Mouse (Mus musculus): Measurements from ENCODE around the gene Kcnj14. TPM values are rescaled to one million over a fixed set of nuclear protein-coding genes. Genes with fewer than 3 reads are reported as not detected.
A peak's percentile ranks its signal among the peaks of the same experiment; 100 is the strongest.

Gene Kcnj14
- polyA plus RNA-seq, 1 experiment from 2014 or later, result 0.32 TPM

DNA sequence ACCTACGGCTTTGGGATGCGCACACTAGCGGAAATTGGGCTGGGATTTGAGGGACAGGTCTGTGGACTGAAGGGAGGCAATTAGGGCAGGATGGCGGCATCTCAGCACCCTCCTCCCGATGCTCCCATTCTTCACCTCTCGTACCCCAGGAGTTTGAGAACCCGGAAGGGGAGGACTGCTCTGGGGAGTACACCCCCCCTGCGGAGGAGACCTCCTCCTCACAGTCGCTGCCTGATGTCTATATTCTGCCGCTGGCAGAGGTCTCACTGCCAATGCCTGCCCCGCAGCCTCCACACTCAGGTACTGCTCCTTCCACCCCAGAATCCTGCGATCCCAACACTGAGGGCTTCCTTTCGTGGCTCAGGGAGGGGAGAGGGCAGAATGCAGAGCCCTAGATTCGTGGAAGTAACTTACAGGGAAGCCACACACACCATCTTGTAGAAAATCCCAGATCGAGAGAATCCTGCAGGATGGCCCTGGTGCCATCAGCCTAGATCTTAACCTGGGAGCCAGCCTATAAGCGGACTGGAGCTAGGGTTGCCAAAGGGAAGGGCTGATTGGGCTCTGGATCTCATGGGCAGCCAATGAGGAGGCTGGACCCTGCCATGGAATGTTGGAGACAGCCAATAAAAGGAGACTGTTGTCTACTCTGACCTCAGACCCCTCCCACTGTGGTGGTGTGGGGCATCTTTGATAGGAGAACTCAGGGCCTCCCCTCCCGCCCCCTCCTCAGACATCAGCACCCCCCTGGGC lies 37.7 kb downstream of the Kcnj14 start:
- Histone ChIP-seq H3K4me1 (ENCODE audit: insufficient read depth) (peaks cover 11% of the 10 kb centered on the region; the same call in 1 of the 2 replicates), H3K4me2 (ENCODE audit: low read depth, low read length) (no peak overlapping the region), H3K36me3 (replicated peaks; ENCODE audit: insufficient read depth, low read length) (no peaks in the 10 kb centered on the region), H3K9ac (replicated peaks) (no peak overlapping the region), H3K9me3 (ENCODE audit: low read length) (no peaks in the 10 kb centered on the region), H3K4me3 (ENCODE audit: low read depth, low read length) (no peak overlapping the region), H3K27ac (ENCODE audit: low read depth) (no peak overlapping the region), H3K27me3 (ENCODE audit: insufficient read depth, low read length) (peaks cover 54% of the 10 kb centered on the region)
- ATAC-seq (0 out of 2 replicates have a peak, but pooled peaks have one; percentile 11), DNase-seq (no peak)
- WGBS (ENCODE audit: insufficient replicate concordance), result 9% methylated on average over 16 of the region's 17 CpGs
- TF ChIP-seq EP300 (IDR thresholded peaks at IDR 0.05; ENCODE audit: low read depth), result no peak
- TF ChIP-seq CTCF (IDR thresholded peaks at IDR 0.05; ENCODE audit: low read depth), result no peak

DNA sequence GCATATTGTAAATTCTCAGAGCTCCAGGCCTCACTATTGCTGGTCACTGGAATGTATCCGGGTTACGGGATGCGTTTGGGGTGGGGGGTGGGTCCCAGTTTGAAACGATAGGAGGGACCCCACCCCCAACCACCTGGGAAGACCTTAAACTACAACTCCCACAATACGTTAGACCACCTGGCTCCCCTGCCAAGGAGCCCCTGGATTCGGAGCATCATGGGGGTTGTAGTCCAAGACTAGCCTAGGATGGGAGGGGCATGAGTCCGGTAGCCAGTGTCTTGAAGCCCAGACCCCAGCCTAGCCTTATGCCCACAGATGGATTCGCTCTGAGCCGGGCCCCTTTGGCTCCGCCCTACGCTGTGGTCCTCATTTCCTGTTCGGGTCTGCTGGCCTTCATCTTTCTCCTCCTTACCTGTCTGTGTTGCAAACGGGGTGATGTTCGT lies 38.4 kb downstream of the Kcnj14 start:
- H3K27me3 ChIP-seq (ENCODE audit: insufficient read depth, low read length), result peaks cover 54% of the 10 kb centered on the region
- H3K4me1 ChIP-seq (ENCODE audit: insufficient read depth), result peaks cover 11% of the 10 kb centered on the region; the same call in 1 of the 2 replicates
- DNase-seq (no peak), ATAC-seq (no peak)
- no peaks in the 10 kb centered on the region for H3K36me3 ChIP-seq (replicated peaks; ENCODE audit: insufficient read depth, low read length)
- no peak overlapping the region for H3K4me2 ChIP-seq (ENCODE audit: low read depth, low read length)
- H3K27ac ChIP-seq (ENCODE audit: low read depth), result no peak overlapping the region
- H3K9me3 ChIP-seq (ENCODE audit: low read length), result no peaks in the 10 kb centered on the region
- no peak overlapping the region for H3K4me3 ChIP-seq (ENCODE audit: low read depth, low read length)
- 3% methylated on average over 14 of the region's 14 CpGs for WGBS (ENCODE audit: insufficient replicate concordance)
- TF ChIP-seq EP300 (IDR thresholded peaks at IDR 0.05; ENCODE audit: low read depth) (no peak), CTCF (IDR thresholded peaks at IDR 0.05; ENCODE audit: low read depth) (no peak)
- no peak overlapping the region for H3K9ac ChIP-seq (replicated peaks)

- Histone ChIP-seq H3K36me3 (replicated peaks; ENCODE audit: insufficient read depth, low read length) (no peaks in the 10 kb centered on the region), H3K4me2 (ENCODE audit: low read depth, low read length) (peak overlapping the region; percentile 45; the same call in 1 of the 2 replicates), H3K27ac (ENCODE audit: low read depth) (no peak overlapping the region), H3K9ac (replicated peaks) (no peak overlapping the region), H3K4me1 (ENCODE audit: insufficient read depth) (peaks cover 6% of the 10 kb centered on the region; the same call in 1 of the 2 replicates), H3K4me3 (ENCODE audit: low read depth, low read length) (peak overlapping the region; percentile 19; the same call in 1 of the 2 replicates), H3K9me3 (ENCODE audit: low read length) (no peaks in the 10 kb centered on the region), H3K27me3 (ENCODE audit: insufficient read depth, low read length) (peaks cover 54% of the 10 kb centered on the region)
- WGBS (ENCODE audit: insufficient replicate concordance), result 6% methylated on average over 20 of the region's 42 CpGs
- DNase-seq (no peak), ATAC-seq (no peak)
- TF ChIP-seq EP300 (IDR thresholded peaks at IDR 0.05; ENCODE audit: low read depth), result no peak
- TF ChIP-seq CTCF (IDR thresholded peaks at IDR 0.05; ENCODE audit: low read depth), result no peak
These were observed 39.0 kb downstream of the Kcnj14 start for GRCm38 (mm10) chr7:45785388-45786135.

- Histone ChIP-seq H3K9ac (replicated peaks) (peak within 1 kb of the TSS; percentile 32; the same call in 1 of the 2 replicates), H3K27ac (ENCODE audit: low read depth) (no peak within 1 kb of the TSS), H3K4me3 (ENCODE audit: low read depth, low read length) (peak within 1 kb of the TSS; percentile 54), H3K4me1 (ENCODE audit: insufficient read depth) (peaks cover 6% of the 10 kb centered on the region; the same call in 1 of the 2 replicates), H3K27me3 (ENCODE audit: insufficient read depth, low read length) (peaks cover 54% of the 10 kb centered on the region), H3K4me2 (ENCODE audit: low read depth, low read length) (peak within 1 kb of the TSS; percentile 82), H3K36me3 (replicated peaks; ENCODE audit: insufficient read depth, low read length) (no peaks in the 10 kb centered on the region), H3K9me3 (ENCODE audit: low read length) (no peaks in the 10 kb centered on the region)
- no peak for ATAC-seq
- WGBS (ENCODE audit: insufficient replicate concordance), result 25% methylated on average over 18 of the region's 20 CpGs
- DNase-seq, result peak; percentile 19
- TF ChIP-seq EP300 (IDR thresholded peaks at IDR 0.05; ENCODE audit: low read depth) (no peak), CTCF (IDR thresholded peaks at IDR 0.05; ENCODE audit: low read depth) (no peak)
These were observed 39.8 kb downstream of the Kcnj14 start, which contains the start of gene Sult2b1 for GRCm38 (mm10) chr7:45784524-45785372. Gene Sult2b1 (minus strand): TSS chr7:45784669.

GRCm38 (mm10) chr7:45783511-45784091 lies 41.0 kb downstream of the Kcnj14 start, which contains the start of gene Lmtk3:
Gene Lmtk3 (plus strand): TSS chr7:45783738.
- Histone ChIP-seq H3K9me3 (ENCODE audit: low read length) (no peaks in the 10 kb centered on the region), H3K4me3 (ENCODE audit: low read depth, low read length) (peak within 1 kb of the TSS; percentile 54), H3K27me3 (ENCODE audit: insufficient read depth, low read length) (peaks cover 56% of the 10 kb centered on the region), H3K9ac (replicated peaks) (peak within 1 kb of the TSS; percentile 32; the same call in 1 of the 2 replicates), H3K27ac (ENCODE audit: low read depth) (no peak within 1 kb of the TSS), H3K4me1 (ENCODE audit: insufficient read depth) (peaks cover 10% of the 10 kb centered on the region), H3K4me2 (ENCODE audit: low read depth, low read length) (peak within 1 kb of the TSS; percentile 82), H3K36me3 (replicated peaks; ENCODE audit: insufficient read depth, low read length) (no peaks in the 10 kb centered on the region)
- peak; percentile 85 for ATAC-seq
- TF ChIP-seq CTCF (IDR thresholded peaks at IDR 0.05; ENCODE audit: low read depth) (peak; percentile 36), EP300 (IDR thresholded peaks at IDR 0.05; ENCODE audit: low read depth) (no peak)
- peak; percentile 78 for DNase-seq
- under 1% methylated on average over 38 of the region's 38 CpGs for WGBS (ENCODE audit: insufficient replicate concordance)
